Mouse (Mus musculus) heart, embryonic 13.5 days (tissue): Measurements from ENCODE around the gene Dhrs7b. TPM values are rescaled to one million over a fixed set of nuclear protein-coding genes. Genes with fewer than 3 reads are reported as not detected.
A peak's percentile ranks its signal among the peaks of the same experiment; 100 is the strongest.
"Not testable (repeated sequence)": the region's sequence is repeated elsewhere in the genome, so short reads cannot be mapped to it uniquely, and the experiment has no call there.

Experiments used
- ATAC-seq: fragments of 200-750 bp; cut with Nextera tagmentation; 2 replicates; pipeline ENCODE4 v1.8.0; 2017; ENCODE audit warnings: moderate TSS enrichment; ENCODE audit not compliant: insufficient number of reproducible peaks, low FRiP score, low TSS enrichment; ENCODE audit errors: extremely low read depth
- H3K27ac ChIP-seq: fragments of 300-500 bp; sonication (generic); replicated peaks from 2 replicates; pipeline ENCODE4 v1.5.1; 2015; ENCODE audit warnings: moderate library complexity, mild to moderate bottlenecking, inconsistent platforms
- H3K27me3 ChIP-seq: fragments of 300-500 bp; sonication (generic); replicated peaks from 2 replicates; pipeline ENCODE4 v1.6.1; 2015; ENCODE audit warnings: mild to moderate bottlenecking, inconsistent platforms
- H3K36me3 ChIP-seq: fragments of 300-500 bp; sonication (generic); 2 replicates; pipeline ENCODE4 v1.6.1; 2015; ENCODE audit warnings: mild to moderate bottlenecking, inconsistent platforms
- H3K4me1 ChIP-seq: fragments of 300-500 bp; sonication (generic); 2 replicates; pipeline ENCODE4 v1.6.1; 2015; ENCODE audit warnings: inconsistent platforms
- H3K4me2 ChIP-seq: fragments of 300-500 bp; sonication (generic); 2 replicates; pipeline ENCODE4 v1.6.1; 2015; ENCODE audit warnings: inconsistent platforms, mild to moderate bottlenecking, moderate library complexity
- H3K4me3 ChIP-seq: fragments of 300-500 bp; sonication (generic); 2 replicates; pipeline ENCODE4 v1.5.1; 2015; ENCODE audit warnings: moderate library complexity, mild to moderate bottlenecking, inconsistent platforms
- H3K9ac ChIP-seq: fragments of 300-500 bp; sonication (generic); 2 replicates; pipeline ENCODE4 v1.6.1; 2015; ENCODE audit warnings: inconsistent platforms, mild to moderate bottlenecking, moderate library complexity
- H3K9me3 ChIP-seq: fragments of 300-500 bp; sonication (generic); 2 replicates; pipeline ENCODE4 v1.6.1; 2016; ENCODE audit warnings: inconsistent platforms
- WGBS: fragments of 180-500 bp; shearing (Covaris S2); methylation state at CpG from one replicate; pipeline ENCODE4 v1.1.7; 2015; ENCODE audit warnings: mixed read lengths; 5-methylcytosine and 5-hydroxymethylcytosine counted together
- polyA plus RNA-seq: library from polyadenylated mRNA; unstranded; fragments of >200 nt; fragmentation: Nextera tagmentation; extraction: Ambion mirVana; gene quantifications from 2 replicates; pipeline ENCODE4 v1.2.1, GENCODE M21; 2015

The Dhrs7b gene
- polyA plus RNA-seq, 1 experiment from 2014 or later = 30.9 TPM

DNA sequence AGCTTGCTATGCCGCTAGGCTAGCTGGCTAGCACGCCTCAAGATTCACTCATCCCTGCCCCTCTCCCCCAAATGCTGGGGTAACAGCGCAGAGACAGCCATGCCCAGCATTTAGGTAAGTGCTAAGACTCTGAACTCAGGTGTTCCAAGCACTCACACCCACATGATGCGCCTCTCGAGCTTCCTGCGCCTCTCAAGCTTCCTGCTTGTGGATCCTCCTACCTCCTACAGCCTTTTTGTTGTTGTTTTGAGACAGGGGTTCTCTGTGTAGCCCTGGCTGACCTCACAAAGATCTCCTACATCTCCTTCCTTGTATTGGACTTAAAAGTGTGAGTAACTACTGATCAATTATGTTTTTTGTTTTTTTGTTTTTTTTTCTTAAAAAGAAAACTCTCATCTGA lies 42.7 kb downstream of the Dhrs7b start:
- H3K9ac ChIP-seq = peak overlapping the region; percentile 48
- 0 out of 2 replicates have a peak overlapping the region, but pooled peaks have one; percentile 6 for H3K27ac ChIP-seq
- no peak overlapping the region for H3K4me2 ChIP-seq
- peaks cover 91% of the 10 kb centered on the region for H3K4me1 ChIP-seq
- peaks cover 19% of the 10 kb centered on the region for H3K36me3 ChIP-seq
- H3K4me3 ChIP-seq = no peak overlapping the region
- no peak for ATAC-seq
- WGBS = 77% methylated on average over 6 of the region's 6 CpGs
- no peaks in the 10 kb centered on the region for H3K27me3 ChIP-seq
- H3K9me3 ChIP-seq = no peaks in the 10 kb centered on the region

DNA sequence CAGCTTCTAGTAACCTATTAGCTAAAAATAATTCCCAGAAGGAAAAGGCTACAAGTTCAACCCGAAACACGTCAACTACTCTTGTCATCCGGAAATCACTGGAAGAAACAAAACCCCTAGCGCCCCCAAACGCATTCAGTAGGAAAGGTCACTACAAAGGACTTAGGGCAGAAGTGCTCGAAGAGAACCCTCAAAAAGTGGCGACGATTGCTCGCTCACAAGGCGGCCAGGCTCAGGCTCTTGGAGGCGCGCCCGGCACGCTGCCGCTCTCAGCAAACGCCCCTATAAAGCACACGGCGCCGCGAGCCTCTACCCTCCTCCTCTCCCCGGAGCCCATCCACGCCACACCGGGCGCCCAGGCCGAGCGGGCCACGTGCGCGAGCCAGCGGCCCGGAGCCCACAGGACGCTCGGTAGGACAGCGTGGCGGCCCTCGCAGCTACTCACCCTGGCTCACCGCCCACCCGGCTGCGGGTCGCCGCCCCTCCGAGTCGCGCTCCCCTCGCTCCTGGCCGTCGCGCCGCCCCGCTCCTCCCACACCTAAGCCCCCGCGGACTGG lies 47.7 kb downstream of the Dhrs7b start:
- H3K9me3 ChIP-seq = no peaks in the 10 kb centered on the region
- peak; percentile 56 for ATAC-seq
- H3K4me1 ChIP-seq = peaks cover 56% of the 10 kb centered on the region

DNA sequence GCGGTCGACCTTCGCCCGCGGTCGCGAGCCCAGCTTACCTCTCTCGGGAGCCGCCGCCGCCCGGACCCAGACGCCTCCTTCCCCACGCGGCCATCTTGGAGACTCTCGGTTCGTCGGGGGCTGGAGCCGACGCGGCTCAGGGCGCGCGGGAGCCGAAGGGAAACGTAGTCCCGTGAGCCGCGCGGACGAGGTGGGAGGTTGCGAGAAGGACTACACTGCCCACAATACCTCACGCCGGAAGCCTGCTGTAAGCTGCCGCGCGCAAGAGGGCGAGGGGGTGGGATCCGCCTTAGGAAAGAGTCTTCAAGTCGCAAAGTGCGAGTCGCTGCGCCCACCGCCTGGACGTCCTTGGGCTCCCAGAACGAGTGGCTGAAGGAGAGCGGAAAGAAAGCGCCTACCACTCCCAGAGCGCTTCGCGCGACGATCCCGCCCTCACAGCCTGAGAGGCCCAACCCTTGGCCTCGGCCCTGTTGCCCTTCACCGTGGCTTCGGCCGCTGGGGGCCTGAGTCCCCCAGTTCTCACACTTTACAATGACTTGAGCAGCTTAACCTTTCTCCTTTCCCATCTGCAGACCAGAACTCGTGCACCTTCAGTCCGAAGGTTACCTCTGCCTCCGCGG lies 48.4 kb downstream of the Dhrs7b start, which contains the start of gene Tmem11:
Gene Tmem11 (minus strand): TSS at position 598 of the 620 bp plus-strand sequence.
- Histone ChIP-seq H3K4me1 (peaks cover 49% of the 10 kb centered on the region), H3K9me3 (no peaks in the 10 kb centered on the region), H3K27ac (peak within 1 kb of the TSS; percentile 98), H3K27me3 (no peaks in the 10 kb centered on the region), H3K36me3 (peaks cover 14% of the 10 kb centered on the region), H3K4me3 (peak within 1 kb of the TSS; percentile 99), H3K9ac (peak within 1 kb of the TSS; percentile 98), H3K4me2 (peak within 1 kb of the TSS; percentile 83)
- peak; percentile 90 for ATAC-seq
- under 1% methylated on average over 62 of the region's 62 CpGs for WGBS

More for the DNA sequence above, 47.7 kb downstream of the Dhrs7b start:
- WGBS = under 1% methylated on average over 49 of the region's 52 CpGs
- H3K4me2 ChIP-seq = peak overlapping the region; percentile 83
- H3K36me3 ChIP-seq = peaks cover 14% of the 10 kb centered on the region
- peak overlapping the region; percentile 99 for H3K4me3 ChIP-seq
- no peaks in the 10 kb centered on the region for H3K27me3 ChIP-seq
- peak overlapping the region; percentile 98 for H3K9ac ChIP-seq
- peak overlapping the region; percentile 98 for H3K27ac ChIP-seq

DNA sequence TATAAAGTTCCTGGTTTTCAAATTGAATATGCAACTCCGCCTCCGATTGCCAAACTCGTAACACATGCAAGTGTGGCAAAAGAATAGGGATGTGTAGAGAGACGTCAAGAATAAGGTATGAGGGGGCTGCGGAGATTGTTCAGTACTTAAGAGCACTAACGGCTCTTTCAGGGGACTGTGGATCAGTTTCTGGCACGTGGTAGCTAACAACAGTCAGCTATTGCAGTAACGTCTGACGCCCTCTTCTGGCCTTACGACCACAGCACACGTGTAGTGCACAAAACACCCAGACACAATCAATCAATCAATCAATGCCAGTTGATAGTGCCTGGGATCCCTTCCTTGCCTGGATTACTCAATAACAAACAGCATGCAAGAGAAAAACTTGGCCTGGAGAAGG lies 49.0 kb downstream of the Dhrs7b start:
- H3K4me2 ChIP-seq = peak overlapping the region; percentile 83

DNA sequence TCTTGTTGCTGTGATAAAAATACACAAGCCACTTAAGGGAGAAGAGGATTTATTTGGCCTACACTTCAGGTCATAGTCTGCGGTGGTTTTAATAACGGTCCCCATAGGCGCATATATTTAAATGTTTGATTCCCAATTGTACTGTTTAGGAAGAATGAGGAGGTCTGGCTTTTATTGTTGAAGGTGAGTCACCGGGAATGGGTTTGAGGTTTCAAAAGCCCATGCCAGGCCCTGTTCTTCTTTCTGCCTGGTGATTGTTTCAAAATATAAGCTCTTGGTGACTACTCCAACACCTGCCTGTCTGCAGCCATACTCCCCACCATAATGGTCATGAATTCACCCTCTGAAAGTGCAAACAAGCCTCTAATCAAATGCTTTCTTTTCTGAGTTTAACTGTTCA lies 50.1 kb downstream of the Dhrs7b start:
- Histone ChIP-seq H3K36me3 (peaks cover 8% of the 10 kb centered on the region), H3K27me3 (no peaks in the 10 kb centered on the region), H3K27ac (no peak overlapping the region), H3K9me3 (no peaks in the 10 kb centered on the region), H3K9ac (no peak overlapping the region), H3K4me2 (0 out of 2 replicates have a peak overlapping the region, but pooled peaks have one; percentile 83), H3K4me3 (no peak overlapping the region), H3K4me1 (peaks cover 38% of the 10 kb centered on the region)
- 90% methylated on average over 4 of the region's 4 CpGs for WGBS
- ATAC-seq = no peak

More for the DNA sequence above, 49.0 kb downstream of the Dhrs7b start:
- H3K36me3 ChIP-seq = peaks cover 13% of the 10 kb centered on the region
- H3K4me3 ChIP-seq = peak overlapping the region; percentile 99
- 2% methylated on average over 11 of the region's 11 CpGs for WGBS
- no peak for ATAC-seq
- peak overlapping the region; percentile 98 for H3K27ac ChIP-seq
- H3K4me1 ChIP-seq = peaks cover 48% of the 10 kb centered on the region
- H3K9me3 ChIP-seq = no peaks in the 10 kb centered on the region
- no peaks in the 10 kb centered on the region for H3K27me3 ChIP-seq
- peak overlapping the region; percentile 98 for H3K9ac ChIP-seq

DNA sequence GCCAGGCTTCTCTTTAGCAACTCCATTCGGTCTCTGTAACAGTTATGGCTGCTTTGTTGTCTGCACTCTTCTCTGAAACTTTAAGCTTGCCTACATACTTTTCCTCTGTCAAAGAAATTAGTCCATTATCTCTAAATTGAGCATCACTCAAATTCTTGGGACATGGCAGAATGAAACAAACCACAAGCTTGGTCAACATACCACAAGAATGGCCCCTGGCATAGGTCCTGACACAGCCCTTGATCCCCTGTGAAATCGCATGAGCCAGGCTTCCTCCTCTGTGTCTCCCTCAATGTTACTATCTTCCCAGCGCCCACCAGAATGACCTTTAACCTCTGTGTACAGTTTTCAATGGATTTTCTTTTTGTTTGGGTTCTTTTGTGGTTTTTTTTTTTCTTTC lies 52.0 kb downstream of the Dhrs7b start:
- H3K27me3 ChIP-seq = no peaks in the 10 kb centered on the region
- no peak overlapping the region for H3K9ac ChIP-seq
- H3K4me1 ChIP-seq = peaks cover 26% of the 10 kb centered on the region
- no peak overlapping the region for H3K4me2 ChIP-seq
- H3K36me3 ChIP-seq = peaks cover 8% of the 10 kb centered on the region
- H3K4me3 ChIP-seq = no peak overlapping the region
- 70% methylated on average over 3 of the region's 3 CpGs for WGBS
- ATAC-seq = no peak
- no peaks in the 10 kb centered on the region for H3K9me3 ChIP-seq
- no peak overlapping the region for H3K27ac ChIP-seq

DNA sequence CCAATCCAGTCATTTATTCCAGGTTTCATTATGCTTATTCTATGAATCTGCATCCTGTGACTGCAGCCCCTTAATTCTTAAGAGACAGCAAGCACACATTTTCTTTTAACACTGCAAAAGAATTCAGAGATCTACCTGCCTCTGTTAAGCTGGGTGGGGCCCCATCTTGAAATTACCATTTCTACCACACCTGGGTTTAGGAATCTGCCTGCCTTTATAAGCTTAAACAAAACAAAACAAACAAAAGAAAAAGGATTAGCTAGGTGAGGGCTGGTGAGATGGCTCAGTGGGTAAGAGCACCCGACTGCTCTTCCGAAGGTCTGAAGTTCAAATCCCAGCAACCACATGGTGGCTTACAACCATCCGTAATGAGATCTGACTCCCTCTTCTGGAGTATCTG lies 56.6 kb downstream of the Dhrs7b start:
- H3K4me2 ChIP-seq, ATAC-seq, H3K27me3 ChIP-seq, H3K9me3 ChIP-seq, H3K4me3 ChIP-seq, H3K36me3 ChIP-seq: not testable (repeated sequence)
- H3K4me1 ChIP-seq = peaks cover 27% of the 10 kb centered on the region
- 0 out of 2 replicates have a peak overlapping the region, but pooled peaks have one; percentile 25 for H3K9ac ChIP-seq
- 83% methylated on average over 3 of the region's 3 CpGs for WGBS
- H3K27ac ChIP-seq = peak overlapping the region; percentile 32

DNA sequence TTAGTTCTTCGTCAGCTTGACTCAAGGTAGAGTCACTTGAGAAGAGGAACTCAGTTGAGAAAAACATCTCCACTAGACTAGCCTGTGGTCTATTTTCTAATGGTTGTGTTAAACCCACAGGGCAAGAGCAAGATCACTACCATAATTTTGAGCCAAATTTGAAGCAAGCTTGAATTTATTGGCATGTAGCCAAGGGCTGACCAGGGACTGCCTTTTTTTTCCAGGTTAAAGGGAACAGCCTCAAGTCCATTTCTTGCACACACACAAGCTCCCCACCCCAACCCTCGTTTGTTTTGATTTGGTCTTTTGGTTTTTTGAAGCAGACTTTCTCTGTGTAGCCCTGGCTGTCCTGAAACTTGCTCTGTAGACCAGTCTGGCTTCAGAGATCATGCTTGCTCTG lies 59.4 kb downstream of the Dhrs7b start:
- 62% methylated on average over 2 of the region's 2 CpGs for WGBS
- Histone ChIP-seq H3K4me2 (no peak overlapping the region), H3K9ac (no peak overlapping the region), H3K9me3 (no peaks in the 10 kb centered on the region), H3K36me3 (no peaks in the 10 kb centered on the region), H3K27ac (no peak overlapping the region), H3K4me1 (peaks cover 20% of the 10 kb centered on the region), H3K4me3 (no peak overlapping the region), H3K27me3 (no peaks in the 10 kb centered on the region)
- ATAC-seq = no peak

DNA sequence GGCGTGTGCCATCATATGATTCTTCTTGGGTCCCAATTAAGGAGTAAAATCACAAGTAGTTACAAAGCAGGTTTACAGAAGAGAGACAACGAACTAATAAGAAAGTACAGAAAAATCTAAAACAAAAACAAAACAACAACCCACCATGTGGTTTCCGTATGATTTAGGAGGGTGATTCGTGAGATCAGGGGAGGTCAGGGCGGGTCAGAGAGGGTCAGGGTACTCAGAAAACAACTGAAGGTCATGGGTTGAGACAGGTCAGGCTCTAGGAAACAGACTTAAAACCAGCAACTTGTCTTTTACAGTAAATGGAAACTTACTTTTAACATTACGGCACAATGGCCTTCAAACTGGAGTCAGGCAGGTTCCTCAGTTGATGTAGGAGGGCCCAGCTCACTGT lies 59.9 kb downstream of the Dhrs7b start:
- ATAC-seq = no peak
- no peaks in the 10 kb centered on the region for H3K27me3 ChIP-seq
- H3K9ac ChIP-seq = no peak overlapping the region
- H3K4me3 ChIP-seq = no peak overlapping the region
- H3K4me1 ChIP-seq = peaks cover 20% of the 10 kb centered on the region
- no peaks in the 10 kb centered on the region for H3K36me3 ChIP-seq
- no peak overlapping the region for H3K27ac ChIP-seq
- WGBS = 72% methylated on average over 6 of the region's 6 CpGs
- H3K4me2 ChIP-seq = no peak overlapping the region
- no peaks in the 10 kb centered on the region for H3K9me3 ChIP-seq

DNA sequence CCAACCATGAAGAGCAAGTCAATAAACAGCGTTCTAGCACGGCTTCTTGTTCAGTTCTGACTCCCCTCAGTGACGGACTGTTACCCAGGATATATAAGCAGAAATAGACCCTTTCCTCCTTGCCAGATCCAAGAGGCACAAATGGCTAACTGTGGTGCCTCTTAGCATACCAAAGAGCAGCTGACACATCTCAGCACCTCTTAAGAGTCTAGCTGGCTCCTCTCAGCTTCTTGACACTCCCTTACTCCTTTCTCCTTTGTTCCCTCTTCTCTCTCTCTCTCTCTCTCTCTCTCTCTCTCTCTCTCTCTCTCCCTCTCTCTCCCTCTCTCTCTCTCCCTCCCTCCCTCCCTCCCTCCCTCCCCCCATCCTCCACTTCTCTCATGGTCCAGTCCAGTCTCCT lies 60.3 kb downstream of the Dhrs7b start:
- 50% methylated on average over 3 of the region's 3 CpGs for WGBS
- Histone ChIP-seq H3K4me3 (no peak overlapping the region), H3K9ac (no peak overlapping the region), H3K9me3 (no peaks in the 10 kb centered on the region), H3K4me1 (peaks cover 24% of the 10 kb centered on the region), H3K4me2 (no peak overlapping the region), H3K27ac (no peak overlapping the region), H3K27me3 (no peaks in the 10 kb centered on the region), H3K36me3 (no peaks in the 10 kb centered on the region)
- no peak for ATAC-seq

DNA sequence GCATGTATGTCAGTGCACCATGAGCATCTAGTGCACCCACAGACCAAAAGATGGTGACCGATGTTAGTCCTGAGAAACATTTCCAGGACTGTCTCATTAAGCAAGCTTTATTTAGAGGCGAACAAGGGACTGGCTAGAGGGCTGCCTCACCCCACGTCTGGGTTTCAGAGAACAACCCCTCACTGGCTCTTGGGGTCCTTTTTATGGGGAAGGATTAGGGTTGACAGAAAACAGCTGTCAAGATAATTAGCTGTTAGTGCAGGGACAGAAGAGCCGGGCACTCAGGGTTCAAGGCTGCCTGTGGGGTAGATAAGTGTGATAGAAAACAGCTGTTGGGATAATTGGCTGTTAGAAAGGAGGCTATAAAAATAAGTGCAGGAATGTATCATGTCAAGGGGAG lies 65.5 kb downstream of the Dhrs7b start:
- ATAC-seq = no peak
- Histone ChIP-seq H3K27me3 (no peaks in the 10 kb centered on the region), H3K36me3 (no peaks in the 10 kb centered on the region), H3K4me1 (peaks cover 20% of the 10 kb centered on the region), H3K4me3 (no peak overlapping the region), H3K9me3 (no peaks in the 10 kb centered on the region), H3K4me2 (peak overlapping the region; percentile 9; the same call in 1 of the 2 replicates), H3K27ac (peak overlapping the region; percentile 65), H3K9ac (no peak overlapping the region)
- WGBS = 10% methylated on average over 4 of the region's 4 CpGs

DNA sequence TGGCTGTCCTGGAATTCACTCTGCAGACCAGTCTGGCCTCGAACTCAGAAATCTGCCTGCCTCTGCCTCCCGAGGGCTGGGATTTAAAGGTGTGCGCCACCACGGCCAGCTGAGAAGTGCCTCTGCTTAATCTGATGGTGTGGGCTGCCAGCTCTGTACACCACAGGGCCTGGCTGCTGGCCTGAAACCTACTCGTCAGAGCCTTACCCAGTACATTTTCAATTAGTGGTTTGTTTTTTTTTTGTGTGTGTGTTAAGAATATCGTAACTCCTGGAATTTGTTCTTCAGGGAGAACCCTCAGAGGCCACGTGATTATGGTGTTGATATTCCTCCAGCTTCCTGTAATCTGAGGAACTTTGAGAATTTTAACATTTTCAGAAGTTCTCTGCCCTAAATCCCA lies 71.6 kb downstream of the Dhrs7b start:
- H3K9ac ChIP-seq = no peak overlapping the region
- peaks cover 39% of the 10 kb centered on the region for H3K36me3 ChIP-seq
- no peak for ATAC-seq
- H3K4me2 ChIP-seq = no peak overlapping the region
- no peaks in the 10 kb centered on the region for H3K9me3 ChIP-seq
- no peak overlapping the region for H3K4me3 ChIP-seq
- WGBS = 72% methylated on average over 7 of the region's 7 CpGs
- peaks cover 13% of the 10 kb centered on the region for H3K4me1 ChIP-seq
- H3K27ac ChIP-seq = 0 out of 2 replicates have a peak overlapping the region, but pooled peaks have one; percentile 1
- no peaks in the 10 kb centered on the region for H3K27me3 ChIP-seq
